Mouse (Mus musculus): ENCODE data around the gene B3gnt3.

DNA sequence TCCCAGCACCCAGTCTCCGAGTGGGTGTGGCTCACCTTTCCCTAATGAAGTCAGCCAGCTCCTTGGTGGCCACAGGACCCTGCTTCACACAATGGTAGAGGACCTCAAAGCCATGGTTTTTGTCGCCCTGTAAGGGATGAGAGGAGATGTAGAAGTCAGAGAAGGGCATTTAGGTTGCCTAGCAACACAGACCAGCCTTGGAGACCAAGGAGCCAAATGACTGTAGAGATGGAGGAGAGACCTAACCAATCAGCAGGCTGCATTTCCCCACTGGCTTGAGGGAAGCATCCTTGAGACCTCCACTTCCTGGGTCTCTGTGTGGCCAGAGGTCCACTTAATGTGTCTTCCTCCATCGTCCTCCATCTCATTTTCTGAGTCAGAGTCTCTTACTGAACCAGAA lies 16.7 kb upstream of the B3gnt3 start:
- TF ChIP-seq FLI1 (IDR thresholded peaks at IDR 0.05; ENCODE audit: low read length) (no peak), GATA1 (IDR thresholded peaks at IDR 0.05; ENCODE audit: borderline replicate concordance, low read length) (no peak)

Measured in megakaryocyte, embryonic 14.5 days (primary cell).